Mouse (Mus musculus): ENCODE measurements around the gene Oprd1.
A peak's percentile ranks its signal among the peaks of the same experiment; 100 is the strongest.

Gene Oprd1

GRCm38 (mm10) chr4:132144080-132144841 lies at the start of gene Oprd1:
TSS of gene Oprd1 (minus strand) at chr4:132144486.
- DNase-seq (ENCODE audit: low spot score), result no peak

- no peak for DNase-seq (ENCODE audit: low spot score)
Observed at GRCm38 (mm10) chr4:132187826-132188401, 43.6 kb upstream of the Oprd1 start.

- no peak for DNase-seq (ENCODE audit: low spot score)
Observed at GRCm38 (mm10) chr4:132183162-132183561, 38.9 kb upstream of the Oprd1 start.

GRCm38 (mm10) chr4:132181721-132182658 lies 37.7 kb upstream of the Oprd1 start:
- DNase-seq (ENCODE audit: low spot score), result no peak

GRCm38 (mm10) chr4:132180710-132181109 lies 36.4 kb upstream of the Oprd1 start:
- peak; percentile 26 for DNase-seq (ENCODE audit: low spot score)

GRCm38 (mm10) chr4:132178630-132179059 lies 34.4 kb upstream of the Oprd1 start:
- peak; percentile 54 for DNase-seq (ENCODE audit: low spot score)

- no peak for DNase-seq (ENCODE audit: low spot score)
Observed at GRCm38 (mm10) chr4:132176474-132176873, 32.2 kb upstream of the Oprd1 start.

GRCm38 (mm10) chr4:132170891-132171290 lies 26.6 kb upstream of the Oprd1 start:
- DNase-seq (ENCODE audit: low spot score), result no peak

- no peak for DNase-seq (ENCODE audit: low spot score)
Observed at GRCm38 (mm10) chr4:132169761-132170160, 25.5 kb upstream of the Oprd1 start.

GRCm38 (mm10) chr4:132169271-132169670 lies 25.0 kb upstream of the Oprd1 start:
- no peak for DNase-seq (ENCODE audit: low spot score)

- DNase-seq (ENCODE audit: low spot score), result peak; percentile 7
Observed at GRCm38 (mm10) chr4:132167436-132167835, 23.1 kb upstream of the Oprd1 start.

GRCm38 (mm10) chr4:132166350-132167290 lies 22.3 kb upstream of the Oprd1 start:
- no peak for DNase-seq (ENCODE audit: low spot score)

GRCm38 (mm10) chr4:132165691-132166090 lies 21.4 kb upstream of the Oprd1 start:
- no peak for DNase-seq (ENCODE audit: low spot score)

GRCm38 (mm10) chr4:132156941-132157622 lies 12.8 kb upstream of the Oprd1 start:
- DNase-seq (ENCODE audit: low spot score), result no peak

- DNase-seq (ENCODE audit: low spot score), result no peak
Observed at GRCm38 (mm10) chr4:132154877-132155670, 10.8 kb upstream of the Oprd1 start.

GRCm38 (mm10) chr4:132151673-132152072 lies 7.4 kb upstream of the Oprd1 start:
- peak; percentile 17 for DNase-seq (ENCODE audit: low spot score)

GRCm38 (mm10) chr4:132146201-132146600 lies 1.9 kb upstream of the Oprd1 start:
- no peak for DNase-seq (ENCODE audit: low spot score)

- DNase-seq (ENCODE audit: low spot score), result no peak
Observed at GRCm38 (mm10) chr4:132145092-132145491, 806 bp upstream of the Oprd1 start.

GRCm38 (mm10) chr4:132138640-132139039 lies 5.6 kb downstream of the Oprd1 start:
- DNase-seq (ENCODE audit: low spot score), result no peak

- no peak for DNase-seq (ENCODE audit: low spot score)
Observed at GRCm38 (mm10) chr4:132137013-132137412, 7.3 kb downstream of the Oprd1 start.

Measured in lung, postnatal 25 days (tissue).